Mouse (Mus musculus) E14TG2a.4 (cell line): ENCODE data around the gene Cbln1.

ENCODE experiments used
- CTCF ChIP-seq: conservative IDR thresholded peaks from 2 replicates; pipeline ENCODE4 v1.5.1; 2014; ENCODE audit warnings: low read length
- NANOG ChIP-seq: IDR thresholded peaks from 2 replicates; pipeline ENCODE4 v1.6.1; 2014; ENCODE audit warnings: borderline replicate concordance, low read length, mixed read lengths
- POU5F1 ChIP-seq: IDR thresholded peaks from 2 replicates; pipeline ENCODE4 v1.6.1; 2014; ENCODE audit warnings: low read length, borderline replicate concordance

DNA sequence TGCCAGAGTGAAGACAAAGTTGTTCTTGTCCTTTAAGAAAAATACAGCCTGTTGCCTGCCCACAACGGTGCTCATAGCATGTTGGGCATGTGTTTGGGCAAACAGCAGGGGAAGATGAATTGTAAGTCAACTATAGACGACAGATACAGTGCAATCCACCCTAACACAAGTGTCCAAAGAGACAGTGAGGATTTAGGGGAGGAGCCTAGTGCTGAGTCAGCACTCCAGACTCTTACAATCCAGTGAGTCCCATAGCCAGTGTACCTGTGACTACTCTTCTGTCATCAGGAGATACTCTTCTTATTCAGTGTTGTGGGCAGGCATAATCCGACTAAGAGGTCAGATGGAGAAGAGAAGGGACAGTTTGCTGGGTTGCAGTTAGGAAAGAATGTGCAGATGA is 8.0 kb downstream of the Cbln1 start:
- TF ChIP-seq CTCF (no peak), POU5F1 (no peak), NANOG (no peak)
